Mouse (Mus musculus) thymus, adult 2 months (tissue): ENCODE results near the gene Tcf7l2.

Experiments
- CTCF ChIP-seq: fragments of 200-500 bp; IDR thresholded peaks from 2 replicates; pipeline ENCODE4 v1.5.1; 2012; ENCODE audit warnings: mild to moderate bottlenecking, control low read depth, low read length, moderate library complexity, borderline replicate concordance; ENCODE audit not compliant: control insufficient read depth, poor library complexity, insufficient read depth; ENCODE audit errors: extremely low read depth
- POLR2A ChIP-seq: fragments of 200-500 bp; IDR thresholded peaks from 2 replicates; pipeline ENCODE4 v1.6.1; 2012; ENCODE audit warnings: mild to moderate bottlenecking, low read length, control low read depth, moderate library complexity; ENCODE audit not compliant: control insufficient read depth, poor library complexity, insufficient read depth; ENCODE audit errors: extremely low read depth

- TF ChIP-seq POLR2A (no peak), CTCF (no peak)
Measured at GRCm38 (mm10) chr19:55799411-55799810, 57.8 kb downstream of the Tcf7l2 start.
